Mouse (Mus musculus) CD4-positive helper T cell, adult 2 months (primary cell): ENCODE data around the gene Vmn1r3.
"Not testable (repeated sequence)": the region's sequence is repeated elsewhere in the genome, so short reads cannot be mapped to it uniquely, and the experiment has no call there.

Experiments used
- DNase-seq: peaks from one replicate; pipeline ENCODE4 v3.0.0-alpha.2; 2012; ENCODE audit warnings: low read depth, missing footprints, low spot score

The Vmn1r3 gene

GRCm38 (mm10) chr4:3185258-3185657 lies at the start of gene Vmn1r3:
Gene Vmn1r3, minus strand, starts transcription at chr4:3185358.
- not testable (repeated sequence) for DNase-seq

GRCm38 (mm10) chr4:3232053-3232452 lies 46.9 kb upstream of the Vmn1r3 start:
- no peak for DNase-seq

GRCm38 (mm10) chr4:3230908-3231684 lies 45.9 kb upstream of the Vmn1r3 start:
- DNase-seq, result no peak

GRCm38 (mm10) chr4:3229532-3229931 lies 44.4 kb upstream of the Vmn1r3 start:
- no peak for DNase-seq

GRCm38 (mm10) chr4:3228476-3228875 lies 43.3 kb upstream of the Vmn1r3 start:
- no peak for DNase-seq

GRCm38 (mm10) chr4:3227751-3228150 lies 42.6 kb upstream of the Vmn1r3 start:
- no peak for DNase-seq

- DNase-seq, result no peak
Observed at GRCm38 (mm10) chr4:3226488-3226887, 41.3 kb upstream of the Vmn1r3 start.

GRCm38 (mm10) chr4:3225416-3225815 lies 40.3 kb upstream of the Vmn1r3 start:
- not testable (repeated sequence) for DNase-seq

- DNase-seq, result not testable (repeated sequence)
Observed at GRCm38 (mm10) chr4:3224848-3225247, 39.7 kb upstream of the Vmn1r3 start.

- DNase-seq, result not testable (repeated sequence)
Observed at GRCm38 (mm10) chr4:3223483-3224209, 38.5 kb upstream of the Vmn1r3 start.

GRCm38 (mm10) chr4:3216382-3216781 lies 31.2 kb upstream of the Vmn1r3 start:
- DNase-seq, result not testable (repeated sequence)

GRCm38 (mm10) chr4:3213349-3213748 lies 28.2 kb upstream of the Vmn1r3 start:
- DNase-seq, result not testable (repeated sequence)

GRCm38 (mm10) chr4:3209643-3210217 lies 24.6 kb upstream of the Vmn1r3 start:
- peak; percentile 24 for DNase-seq

GRCm38 (mm10) chr4:3176746-3177490 lies 8.2 kb downstream of the Vmn1r3 start:
- not testable (repeated sequence) for DNase-seq

GRCm38 (mm10) chr4:3176195-3176594 lies 9.0 kb downstream of the Vmn1r3 start:
- not testable (repeated sequence) for DNase-seq

GRCm38 (mm10) chr4:3175756-3176155 lies 9.4 kb downstream of the Vmn1r3 start:
- not testable (repeated sequence) for DNase-seq

GRCm38 (mm10) chr4:3174586-3174985 lies 10.6 kb downstream of the Vmn1r3 start:
- DNase-seq, result not testable (repeated sequence)

GRCm38 (mm10) chr4:3167020-3167419 lies 18.1 kb downstream of the Vmn1r3 start, which contains the start of gene Vmn1r2:
Gene Vmn1r2, plus strand, starts transcription at chr4:3167320.
- not testable (repeated sequence) for DNase-seq

- DNase-seq, result no peak
Observed at GRCm38 (mm10) chr4:3165046-3165445, 20.1 kb downstream of the Vmn1r3 start.

GRCm38 (mm10) chr4:3164429-3164828 lies 20.7 kb downstream of the Vmn1r3 start:
- DNase-seq, result not testable (repeated sequence)

GRCm38 (mm10) chr4:3153320-3153719 lies 31.8 kb downstream of the Vmn1r3 start:
- DNase-seq, result not testable (repeated sequence)
